Mouse (Mus musculus) lung, adult 2 months (tissue): ENCODE measurements at regions not wholly inside any gene's neighbourhood (a gene's known extent, or its start where the extent isn't known, plus 50 kb on each side); places are given as distances from the start of the nearest gene placed in this dataset.

Experiments used
- CTCF ChIP-seq: fragments of 200-500 bp; IDR thresholded peaks from 2 replicates; pipeline ENCODE4 v1.5.1; 2011; ENCODE audit warnings: mild to moderate bottlenecking, low read length, control low read depth; ENCODE audit not compliant: insufficient read depth
- POLR2A ChIP-seq: fragments of 200-500 bp; IDR thresholded peaks from 2 replicates; pipeline ENCODE4 v1.6.1; 2011; ENCODE audit warnings: low read depth, mild to moderate bottlenecking, control low read depth, low read length, borderline replicate concordance; ENCODE audit errors: extremely low read depth

GRCm38 (mm10) chr12:29213625-29214024, 314.6 kb upstream of the Myt1l start:
- TF ChIP-seq CTCF (no peak), POLR2A (no peak)
